Mouse (Mus musculus) heart, adult 8-10 months (tissue): ENCODE measurements at regions not wholly inside any gene's neighbourhood (a gene's known extent, or its start where the extent isn't known, plus 50 kb on each side); places are given as distances from the start of the nearest gene placed in this dataset.

Source experiments
- DNase-seq: peaks from one replicate; pipeline ENCODE4 v3.0.0; 2022; ENCODE audit warnings: low spot score

GRCm38 (mm10) chr16:95196141-95196540, 61.2 kb upstream of the Kcnj15 start:
- DNase-seq, result no peak

- DNase-seq, result peak; percentile 58
Measured at GRCm38 (mm10) chr16:95196622-95197021, 60.7 kb upstream of the Kcnj15 start.

- DNase-seq, result no peak
Measured at GRCm38 (mm10) chr16:95198795-95199563, 58.4 kb upstream of the Kcnj15 start.

- no peak for DNase-seq
Measured at GRCm38 (mm10) chr16:95202126-95202883, 55.1 kb upstream of the Kcnj15 start.

- no peak for DNase-seq
Measured at GRCm38 (mm10) chr16:95203026-95203425, 54.3 kb upstream of the Kcnj15 start.

- no peak for DNase-seq
Measured at GRCm38 (mm10) chr16:95203790-95204189, 53.6 kb upstream of the Kcnj15 start.

GRCm38 (mm10) chr16:95204507-95204906, 52.9 kb upstream of the Kcnj15 start:
- no peak for DNase-seq

- no peak for DNase-seq
Measured at GRCm38 (mm10) chr16:95206445-95206844, 50.9 kb upstream of the Kcnj15 start.

- no peak for DNase-seq
Measured at GRCm38 (mm10) chr16:95207547-95207946, 49.8 kb upstream of the Kcnj15 start.
